Mouse (Mus musculus) midbrain, embryonic 16.5 days (tissue): ENCODE data around the gene Sgms1. TPM values are rescaled to one million over a fixed set of nuclear protein-coding genes. Genes with fewer than 3 reads are reported as not detected.
"Not testable (repeated sequence)": the region's sequence is repeated elsewhere in the genome, so short reads cannot be mapped to it uniquely, and the experiment has no call there.

Source experiments
- ATAC-seq: fragments of 200-750 bp; cut with Nextera tagmentation; 2 replicates; pipeline ENCODE4 v1.8.0; 2017; ENCODE audit warnings: moderate TSS enrichment
- H3K27ac ChIP-seq: fragments of 300-500 bp; sonication (generic); 2 replicates; pipeline ENCODE4 v1.5.1; 2014; ENCODE audit warnings: mild to moderate bottlenecking, low read length, mixed read lengths
- H3K27me3 ChIP-seq: fragments of 300-500 bp; sonication (generic); 2 replicates; pipeline ENCODE4 v1.6.1; 2014; ENCODE audit warnings: low read depth, low read length, mixed read lengths; ENCODE audit not compliant: control insufficient read depth, insufficient read depth
- H3K36me3 ChIP-seq: fragments of 300-500 bp; sonication (generic); 2 replicates; pipeline ENCODE4 v1.6.1; 2014; ENCODE audit warnings: mild to moderate bottlenecking, low read length, moderate library complexity, mixed read lengths; ENCODE audit not compliant: control insufficient read depth, insufficient read depth
- H3K4me1 ChIP-seq: fragments of 300-500 bp; sonication (generic); 2 replicates; pipeline ENCODE4 v1.6.1; 2014; ENCODE audit warnings: mild to moderate bottlenecking, low read length, mixed read lengths; ENCODE audit not compliant: control insufficient read depth, insufficient read depth
- H3K4me2 ChIP-seq: fragments of 300-500 bp; sonication (generic); 2 replicates; pipeline ENCODE4 v1.6.1; 2014; ENCODE audit warnings: mild to moderate bottlenecking, low read length, mixed read lengths
- H3K4me3 ChIP-seq: fragments of 300-500 bp; sonication (generic); 2 replicates; pipeline ENCODE4 v1.5.1; 2014; ENCODE audit warnings: low read depth, mild to moderate bottlenecking, low read length, moderate library complexity, mixed read lengths
- H3K9ac ChIP-seq: fragments of 300-500 bp; sonication (generic); 2 replicates; pipeline ENCODE4 v1.6.1; 2014; ENCODE audit warnings: low read depth, low read length, mixed read lengths
- H3K9me3 ChIP-seq: fragments of 300-500 bp; sonication (generic); replicated peaks from 2 replicates; pipeline ENCODE4 v1.6.1; 2014; ENCODE audit warnings: mild to moderate bottlenecking, low read length, mixed read lengths; ENCODE audit not compliant: control insufficient read depth, poor library complexity, severe bottlenecking
- WGBS: fragments of 180-500 bp; shearing (Covaris S2); extraction: QIAGEN DNeasy Blood & Tissue Kit; methylation state at CpG from one replicate; pipeline ENCODE4 v1.1.7; 2014; 5-methylcytosine and 5-hydroxymethylcytosine counted together
- polyA plus RNA-seq: library from polyadenylated mRNA; unstranded; fragments of >200 nt; fragmentation: Nextera tagmentation; extraction: Ambion mirVana; gene quantifications from 2 replicates; pipeline ENCODE4 v1.2.1, GENCODE M21; 2015

The Sgms1 gene
- polyA plus RNA-seq, 1 experiment from 2014 or later: 20.2 TPM

DNA sequence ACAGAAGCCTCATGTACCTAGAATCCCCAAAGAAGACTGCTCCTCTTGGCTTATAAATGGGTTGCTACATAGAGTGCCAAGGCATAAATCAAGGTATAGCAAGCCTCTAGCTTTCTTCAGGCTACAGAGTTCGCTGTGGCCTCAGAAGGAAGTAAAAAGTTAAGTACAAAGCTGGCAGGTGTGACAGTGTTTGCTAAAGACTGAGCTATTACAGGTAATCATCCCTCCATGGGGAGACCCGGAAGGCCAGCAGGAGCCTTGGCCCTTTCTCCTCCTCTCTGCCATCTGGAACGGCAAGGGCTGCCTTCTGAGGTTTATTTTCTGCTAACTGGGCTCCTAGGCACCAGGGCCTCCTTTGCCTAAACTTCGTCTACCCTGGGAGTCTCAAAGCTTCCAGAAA lies 285.3 kb downstream of the Sgms1 start:
- Histone ChIP-seq H3K9ac (no peak overlapping the region), H3K4me3 (no peak overlapping the region), H3K27ac (no peak overlapping the region), H3K36me3 (no peaks in the 10 kb centered on the region), H3K4me2 (no peak overlapping the region), H3K27me3 (no peaks in the 10 kb centered on the region; the same call in 1 of the 2 replicates), H3K9me3 (no peaks in the 10 kb centered on the region), H3K4me1 (peaks cover 5% of the 10 kb centered on the region)
- WGBS: 76% methylated on average over 4 of the region's 4 CpGs
- no peak for ATAC-seq

DNA sequence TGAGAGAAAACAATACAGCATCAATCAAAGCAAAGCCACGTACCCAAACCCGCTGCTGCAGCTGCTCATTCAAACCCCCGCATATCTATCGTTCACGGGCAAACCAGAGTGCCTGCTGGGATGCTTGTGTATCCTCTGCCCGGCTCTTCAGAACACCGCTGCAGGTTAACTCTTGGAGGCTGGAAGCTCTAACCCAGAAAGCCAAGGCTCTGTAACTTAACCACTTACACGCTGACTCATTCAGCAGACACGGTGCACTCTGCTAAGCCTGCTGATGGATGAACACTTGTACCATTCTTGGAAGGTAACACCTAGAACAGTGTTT lies 286.6 kb downstream of the Sgms1 start:
- peak overlapping the region; percentile 49 for H3K9ac ChIP-seq
- ATAC-seq: peak; percentile 79
- H3K4me1 ChIP-seq: peaks cover 5% of the 10 kb centered on the region
- H3K9me3 ChIP-seq: no peaks in the 10 kb centered on the region
- no peaks in the 10 kb centered on the region for H3K36me3 ChIP-seq
- H3K4me3 ChIP-seq: peak overlapping the region; percentile 45
- peak overlapping the region; percentile 30; the same call in 1 of the 2 replicates for H3K27ac ChIP-seq
- WGBS: 6% methylated on average over 9 of the region's 9 CpGs
- peak overlapping the region; percentile 53 for H3K4me2 ChIP-seq
- H3K27me3 ChIP-seq: no peaks in the 10 kb centered on the region; the same call in 1 of the 2 replicates

DNA sequence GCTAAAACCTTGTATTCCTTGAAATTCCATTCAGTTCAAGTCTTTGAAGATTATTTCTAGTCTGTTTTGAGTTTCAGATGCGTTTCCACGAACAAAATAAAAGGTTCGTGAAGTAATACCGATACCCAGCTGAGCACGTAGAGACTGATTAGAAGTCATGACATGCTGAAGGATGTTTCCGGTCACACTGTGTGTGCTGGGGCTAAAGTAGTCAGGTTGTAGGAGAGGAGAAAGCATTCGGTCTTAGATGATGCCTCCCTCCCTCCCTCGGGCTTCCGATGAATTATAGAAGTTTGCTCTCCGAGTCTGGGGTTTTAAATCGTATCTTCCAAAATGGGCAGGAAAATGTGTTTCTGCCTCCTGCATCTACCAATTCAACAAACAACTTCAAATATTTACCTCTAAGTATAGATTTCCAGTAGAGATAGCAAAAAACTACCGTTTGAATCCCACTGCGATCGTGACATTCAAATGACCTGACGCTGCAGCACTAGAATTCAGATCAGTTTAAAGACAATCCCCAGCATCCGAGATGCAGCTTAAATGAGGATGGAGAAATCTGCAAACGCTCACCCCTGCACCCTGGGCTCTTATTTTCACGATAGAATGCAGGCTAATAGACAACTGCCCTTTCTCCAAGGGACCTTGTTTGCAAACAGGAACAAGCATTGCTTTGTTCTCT lies 287.1 kb downstream of the Sgms1 start:
- Histone ChIP-seq H3K36me3 (no peaks in the 10 kb centered on the region), H3K9me3 (no peaks in the 10 kb centered on the region), H3K9ac (peak overlapping the region; percentile 49), H3K27ac (peak overlapping the region; percentile 30; the same call in 1 of the 2 replicates), H3K4me3 (peak overlapping the region; percentile 45), H3K27me3 (no peaks in the 10 kb centered on the region; the same call in 1 of the 2 replicates), H3K4me1 (peaks cover 5% of the 10 kb centered on the region), H3K4me2 (peak overlapping the region; percentile 53)
- ATAC-seq: peak; percentile 61
- WGBS: 12% methylated on average over 18 of the region's 18 CpGs

DNA sequence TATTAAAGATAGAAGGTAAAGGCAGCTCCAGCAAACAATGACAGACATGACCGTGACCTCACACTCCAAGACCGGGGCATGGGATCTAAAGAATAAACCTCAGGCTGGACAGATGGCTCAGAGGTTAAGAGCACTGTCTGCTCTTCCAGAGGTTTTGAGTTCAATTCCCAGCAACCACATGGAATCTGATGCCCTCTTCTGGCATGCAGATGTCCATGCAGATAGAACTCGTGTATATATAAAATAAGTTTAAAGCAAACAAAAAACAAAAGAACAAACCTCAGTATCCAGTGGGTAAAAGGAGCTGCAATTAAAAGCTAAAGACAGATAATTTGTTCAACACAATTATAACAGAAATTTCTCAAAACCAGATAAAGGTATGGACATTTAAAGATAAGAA lies 290.9 kb downstream of the Sgms1 start:
- 80% methylated on average over 3 of the region's 3 CpGs for WGBS
- H3K27ac ChIP-seq: no peak overlapping the region
- no peak for ATAC-seq
- H3K9me3 ChIP-seq: no peaks in the 10 kb centered on the region
- H3K4me2 ChIP-seq: no peak overlapping the region
- H3K4me1 ChIP-seq: peaks cover 5% of the 10 kb centered on the region
- H3K9ac ChIP-seq: no peak overlapping the region
- no peak overlapping the region for H3K4me3 ChIP-seq
- H3K36me3 ChIP-seq: no peaks in the 10 kb centered on the region
- no peaks in the 10 kb centered on the region for H3K27me3 ChIP-seq

DNA sequence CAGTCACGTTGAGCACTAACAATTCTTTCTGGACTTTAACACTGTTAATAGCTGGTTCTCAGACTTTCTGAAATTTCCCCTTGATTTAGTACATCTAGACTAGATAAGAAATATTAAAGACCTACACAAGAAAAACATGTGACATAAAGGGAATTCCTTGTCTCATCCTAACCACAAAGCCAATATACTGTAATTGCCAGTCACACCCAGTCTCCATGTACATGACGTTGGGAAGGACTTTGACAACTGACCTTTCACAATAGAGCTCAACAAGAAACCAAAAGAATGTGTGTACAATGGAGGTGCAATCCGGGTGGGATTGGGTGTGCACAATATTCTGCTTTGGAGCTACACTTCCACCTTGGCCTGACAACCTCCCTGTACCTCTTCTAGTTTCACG lies 297.2 kb downstream of the Sgms1 start:
- WGBS: 90% methylated on average over 4 of the region's 4 CpGs
- no peak overlapping the region for H3K4me2 ChIP-seq
- no peak overlapping the region for H3K27ac ChIP-seq
- H3K9me3 ChIP-seq: no peaks in the 10 kb centered on the region
- no peak overlapping the region for H3K4me3 ChIP-seq
- no peaks in the 10 kb centered on the region for H3K27me3 ChIP-seq
- no peak for ATAC-seq
- H3K36me3 ChIP-seq: no peaks in the 10 kb centered on the region
- H3K9ac ChIP-seq: no peak overlapping the region
- H3K4me1 ChIP-seq: no peaks in the 10 kb centered on the region

DNA sequence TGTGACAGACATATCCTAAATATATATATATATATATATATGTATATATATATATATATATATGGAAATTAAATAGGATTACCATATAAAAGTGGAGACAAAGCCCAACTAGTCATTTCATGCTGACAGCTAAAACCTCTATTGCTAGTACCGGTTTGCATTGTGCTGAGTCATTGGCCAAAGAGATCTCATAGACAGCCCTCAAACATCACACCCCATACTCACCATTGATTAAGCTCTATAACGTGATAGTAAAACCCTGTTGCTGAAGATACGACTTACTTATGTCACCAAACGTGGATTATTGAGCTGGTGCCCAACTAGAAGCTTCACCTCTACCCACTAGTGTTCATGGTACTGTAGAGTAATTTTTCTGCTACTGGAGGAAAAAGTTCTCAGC lies 298.7 kb downstream of the Sgms1 start:
- 86% methylated on average over 4 of the region's 4 CpGs for WGBS
- no peak overlapping the region for H3K9ac ChIP-seq
- H3K9me3 ChIP-seq: no peaks in the 10 kb centered on the region
- H3K27me3 ChIP-seq: no peaks in the 10 kb centered on the region
- no peaks in the 10 kb centered on the region for H3K36me3 ChIP-seq
- H3K4me2 ChIP-seq: no peak overlapping the region
- H3K4me3 ChIP-seq: no peak overlapping the region
- no peak for ATAC-seq
- no peak overlapping the region for H3K27ac ChIP-seq
- H3K4me1 ChIP-seq: no peaks in the 10 kb centered on the region

DNA sequence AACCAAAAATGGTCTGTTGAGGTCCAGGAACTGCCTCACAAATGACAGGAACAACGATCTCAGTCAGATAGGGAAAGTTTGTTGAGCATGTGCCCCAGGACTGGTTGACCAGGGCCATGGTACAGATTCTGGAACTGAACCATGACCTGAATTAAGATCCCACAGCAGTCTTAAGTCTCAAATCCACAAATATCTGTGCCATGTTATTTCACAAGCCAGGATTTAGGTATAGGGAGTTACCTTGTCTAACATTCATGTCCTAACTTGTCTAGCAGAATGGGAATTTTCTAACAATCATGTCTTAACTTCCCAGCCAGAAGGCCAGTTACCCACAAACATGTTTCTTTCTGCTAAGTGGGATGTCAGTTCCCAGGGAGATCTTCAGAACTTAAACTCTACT lies 300.9 kb downstream of the Sgms1 start:
- 90% methylated on average over 1 of the region's 1 CpGs for WGBS
- Histone ChIP-seq H3K9ac (no peak overlapping the region), H3K4me3 (no peak overlapping the region), H3K4me2 (no peak overlapping the region), H3K4me1 (no peaks in the 10 kb centered on the region), H3K9me3 (no peaks in the 10 kb centered on the region), H3K36me3 (no peaks in the 10 kb centered on the region), H3K27ac (no peak overlapping the region), H3K27me3 (no peaks in the 10 kb centered on the region)
- no peak for ATAC-seq

DNA sequence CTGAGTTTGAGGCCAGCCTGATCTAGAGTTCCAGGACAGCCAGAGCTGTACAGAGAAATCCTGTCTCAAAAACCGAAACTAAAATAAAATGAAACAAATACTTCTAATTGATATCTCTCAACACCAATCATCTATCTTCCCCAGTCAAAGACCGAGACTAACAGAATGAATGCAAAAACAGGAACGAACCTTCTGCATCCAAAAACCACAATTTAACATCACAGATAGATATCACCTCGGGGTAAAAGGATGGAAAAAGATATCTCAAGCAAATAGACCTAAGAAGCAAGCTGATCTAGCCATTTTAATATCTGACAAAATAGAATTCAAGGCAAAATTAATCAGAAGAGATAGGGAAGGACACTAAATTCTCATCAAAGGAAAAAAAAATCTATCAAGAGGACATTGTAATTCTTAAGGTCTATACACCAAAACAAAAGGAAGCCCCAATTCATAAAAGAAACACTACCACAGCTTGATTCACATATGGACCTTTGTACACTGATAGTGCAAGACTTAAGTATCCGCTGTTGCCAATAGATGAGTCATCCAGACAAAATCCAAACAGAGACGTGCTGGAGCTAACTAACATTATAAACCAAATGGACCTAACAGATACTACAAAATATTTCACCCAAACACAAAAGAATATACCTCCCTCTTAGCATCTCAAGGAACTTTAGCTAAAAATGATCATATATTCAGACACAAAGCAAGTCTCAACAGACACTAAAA lies 301.6 kb downstream of the Sgms1 start:
- H3K36me3 ChIP-seq: no peaks in the 10 kb centered on the region
- no peak overlapping the region for H3K9ac ChIP-seq
- no peaks in the 10 kb centered on the region for H3K9me3 ChIP-seq
- H3K27ac ChIP-seq: no peak overlapping the region
- H3K27me3 ChIP-seq: no peaks in the 10 kb centered on the region
- no peaks in the 10 kb centered on the region for H3K4me1 ChIP-seq
- no peak overlapping the region for H3K4me3 ChIP-seq
- ATAC-seq: no peak
- WGBS: 91% methylated on average over 6 of the region's 6 CpGs
- no peak overlapping the region for H3K4me2 ChIP-seq

DNA sequence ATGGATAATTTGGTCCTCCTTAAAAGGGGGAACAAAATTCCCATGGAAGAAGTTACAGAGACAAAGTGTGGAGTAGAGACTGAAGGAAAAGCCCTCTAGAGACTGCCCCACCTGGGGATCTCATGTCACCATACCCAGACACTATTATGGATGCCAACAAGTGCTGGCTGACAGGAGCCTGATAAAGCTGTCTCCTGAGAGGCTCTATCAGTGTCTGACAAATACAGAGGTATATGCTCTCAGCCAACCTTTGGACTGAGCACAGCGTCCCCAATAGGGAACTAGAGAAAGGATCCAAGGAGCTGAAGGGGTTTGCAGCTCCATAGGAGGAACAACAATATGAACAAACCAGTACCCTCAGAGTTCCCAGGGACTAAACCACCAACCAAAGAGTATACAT lies 304.7 kb downstream of the Sgms1 start:
- H3K27ac ChIP-seq, H3K4me1 ChIP-seq, H3K27me3 ChIP-seq, H3K9me3 ChIP-seq, ATAC-seq, H3K9ac ChIP-seq, H3K4me2 ChIP-seq, H3K36me3 ChIP-seq, H3K4me3 ChIP-seq: not testable (repeated sequence)
- WGBS: 83% methylated on average over 1 of the region's 1 CpGs
